Mouse (Mus musculus) spleen, postnatal 0 days (tissue): ENCODE data around the gene Tut1. TPM values are rescaled to one million over a fixed set of nuclear protein-coding genes. Genes with fewer than 3 reads are reported as not detected.

Experiments
- polyA plus RNA-seq: library from polyadenylated mRNA; unstranded; fragments of >200 nt; fragmentation: Nextera tagmentation; extraction: Ambion mirVana; gene quantifications from 2 replicates; pipeline ENCODE4 v1.2.1, GENCODE M21; 2015

Tut1 gene
- 15.3 and 15.8 TPM in 2 replicates for polyA plus RNA-seq

DNA sequence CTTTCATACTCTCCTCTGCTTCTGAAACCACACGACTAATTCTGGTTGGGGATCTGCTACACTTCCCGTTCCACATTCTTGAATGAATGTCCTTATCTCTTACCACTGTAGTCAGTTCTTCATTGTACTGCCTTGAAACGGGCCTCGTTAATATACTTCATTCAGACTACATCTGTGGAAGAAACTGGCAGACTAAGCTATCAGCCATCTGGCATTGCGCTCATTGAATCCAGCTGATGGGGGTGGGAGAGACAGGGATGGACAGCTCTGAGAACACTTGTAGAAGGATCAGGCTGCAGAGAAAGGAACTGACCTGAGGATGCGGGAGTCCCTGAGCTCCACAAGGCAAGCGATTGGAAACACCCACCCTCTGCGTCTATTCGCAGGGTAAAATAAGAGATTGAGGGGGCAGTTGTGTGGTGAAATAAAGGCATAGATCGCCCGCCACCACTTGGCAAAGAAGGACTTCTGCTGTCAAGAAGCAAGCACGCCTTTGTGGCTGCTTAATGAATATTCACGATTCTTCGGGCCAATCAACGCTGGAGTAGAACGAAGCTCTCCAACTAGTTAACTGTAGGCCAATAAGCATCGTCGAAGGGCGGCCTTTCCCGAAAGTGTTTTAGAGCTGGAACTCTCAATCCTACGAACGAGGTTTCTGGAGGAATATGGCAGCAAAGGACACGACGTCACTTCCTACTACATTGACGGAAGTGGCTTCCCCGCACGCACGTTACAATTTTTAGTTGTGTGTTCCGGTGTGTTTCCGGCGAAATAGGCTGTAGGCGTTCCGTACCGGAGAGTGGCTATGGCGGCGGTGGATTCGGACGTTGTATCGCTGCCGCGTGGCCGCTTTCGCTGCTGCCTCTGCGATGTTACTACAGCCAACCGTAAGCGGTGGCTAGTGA is at the start of gene Tut1:
Tut1 (plus strand) TSS at position 713 of the 905 bp plus-strand sequence.

DNA sequence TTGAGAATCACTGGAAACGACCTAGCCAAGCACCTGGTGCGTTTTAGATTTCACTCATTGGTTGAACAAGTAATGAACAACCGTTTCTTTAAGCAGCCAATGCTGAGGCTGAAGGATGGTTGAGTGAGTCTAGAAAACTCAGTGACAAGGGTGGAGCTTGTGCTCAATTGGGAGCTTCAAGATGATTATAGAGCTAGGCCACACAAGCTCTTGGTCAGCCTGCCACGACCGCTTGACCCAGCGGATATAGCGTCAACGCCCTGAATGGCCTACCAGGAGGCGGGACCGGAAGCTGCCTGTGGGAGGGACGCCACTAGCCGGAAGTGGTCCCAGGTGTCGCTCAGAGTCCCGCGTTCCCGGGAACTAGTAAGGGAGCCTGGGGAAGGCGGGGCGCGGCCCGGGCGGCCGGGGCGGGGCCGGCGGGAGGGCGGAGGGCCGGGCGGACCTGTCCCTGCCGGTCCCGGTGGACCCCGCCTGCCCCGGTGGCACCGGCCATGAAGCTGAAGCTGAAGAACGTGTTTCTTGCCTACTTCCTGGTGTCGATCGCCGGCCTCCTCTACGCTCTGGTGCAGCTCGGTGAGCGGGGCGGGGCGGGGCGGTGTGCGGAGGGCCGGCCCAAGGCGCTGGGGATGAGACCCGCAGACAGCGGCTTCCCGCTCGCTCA is 33.4 kb upstream of the Tut1 start, which contains the start of gene B3gat3:
B3gat3 (plus strand) TSS at position 302 of the 664 bp plus-strand sequence.

DNA sequence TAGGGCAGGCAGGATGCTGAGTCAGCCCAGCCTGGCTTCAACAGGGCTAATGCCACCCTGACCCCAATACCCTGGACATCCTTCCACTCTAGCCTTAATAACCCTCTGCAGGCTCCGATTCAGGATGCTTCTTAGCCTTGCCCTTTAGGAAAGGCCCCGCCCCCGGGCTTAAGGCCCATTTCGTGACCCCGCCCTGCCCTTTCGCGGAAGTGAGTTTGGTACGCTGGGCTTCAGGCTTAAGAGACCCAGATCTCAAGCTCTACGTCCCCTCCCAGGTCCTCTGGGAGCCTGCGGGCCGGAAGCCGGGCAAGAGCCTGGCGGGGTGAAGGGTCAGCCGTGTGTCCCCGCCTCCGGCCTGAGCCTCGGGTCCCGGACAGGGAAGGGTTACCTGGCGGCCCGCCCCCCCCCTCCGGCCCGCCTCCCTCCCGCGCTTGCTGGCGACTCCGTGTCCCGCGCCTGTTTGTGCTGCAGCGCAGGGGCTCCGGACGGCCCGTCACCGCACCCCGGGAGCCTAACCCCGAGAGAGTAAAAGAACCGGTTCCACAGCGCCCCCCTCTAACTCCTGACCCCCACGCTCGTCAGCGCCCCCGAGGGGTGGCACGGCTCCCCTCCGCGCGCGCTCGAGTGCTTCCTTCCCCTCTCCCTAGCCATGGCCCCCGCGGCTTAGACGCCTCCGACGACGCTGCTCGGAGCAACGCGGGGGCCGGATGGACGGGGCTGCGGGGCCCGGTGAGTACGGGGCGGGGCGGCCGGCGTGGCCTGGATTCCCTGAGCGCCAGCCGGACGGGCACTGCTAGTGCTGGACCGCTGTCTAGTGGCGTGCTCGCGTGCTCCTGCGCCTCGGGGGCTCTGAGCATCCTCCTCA is 24.2 kb upstream of the Tut1 start, which contains the start of the genes Rom1 and Eml3:
Rom1 (minus strand) TSS at position 133 of the 865 bp plus-strand sequence.
Eml3 (plus strand) TSS at position 329 of the 865 bp plus-strand sequence.

GRCm38 (mm10) chr19:8941515-8942217 is 12.0 kb upstream of the Tut1 start, which contains the start of gene Mta2:
TSS of gene Mta2 (plus strand) at chr19:8941875.

DNA sequence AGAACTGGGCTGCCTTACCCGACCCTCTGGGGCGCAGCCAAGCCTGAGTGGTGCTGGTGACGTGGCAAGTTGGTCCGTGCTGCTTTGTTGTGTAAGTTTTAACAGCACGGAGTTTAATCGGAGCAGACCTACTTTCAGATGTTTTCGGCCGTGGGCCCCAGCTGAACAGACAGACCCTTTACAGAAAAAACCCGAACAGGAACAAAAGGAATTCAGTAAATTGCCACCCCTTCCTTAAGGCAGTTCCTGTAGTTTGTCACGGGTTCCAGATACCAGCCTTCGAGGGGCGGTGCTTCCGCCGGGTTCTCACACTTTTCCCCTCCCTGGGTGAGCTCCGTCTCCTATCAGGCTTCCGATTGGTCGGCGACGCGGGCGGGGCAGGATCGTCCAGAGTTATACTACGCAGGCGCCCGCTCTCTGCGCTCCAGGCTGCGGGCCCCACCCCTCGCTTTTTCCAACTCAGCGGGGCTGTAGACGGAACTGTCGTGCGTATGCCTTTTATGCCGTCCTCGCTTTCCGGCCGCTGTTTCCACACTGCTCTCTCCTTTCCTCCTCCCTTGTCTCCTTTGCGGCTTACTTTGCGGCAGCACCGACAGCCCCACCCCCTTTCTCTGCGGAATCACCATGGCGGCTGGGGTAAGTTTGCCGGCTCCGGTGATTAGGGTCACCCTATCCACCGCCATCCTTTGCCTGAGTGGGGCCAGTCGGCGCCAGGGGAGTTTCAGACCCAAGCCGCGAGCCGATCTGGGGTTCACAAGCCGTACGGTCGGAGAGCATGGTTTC is 13.1 kb downstream of the Tut1 start, which contains the start of gene Eef1g:
Eef1g (plus strand) TSS at position 452 of the 783 bp plus-strand sequence.

GRCm38 (mm10) chr19:8989066-8989566 is 35.5 kb downstream of the Tut1 start, which contains the start of gene Ahnak:
TSS of gene Ahnak (plus strand) at chr19:8989284.

Other genes with a start within 250 kb of the Tut1 start
- gene Slc3a2, start 230.5 kb upstream of the Tut1 start, polyA plus RNA-seq = 101 and 102 TPM in 2 replicates
- gene Wdr74, start 218.0 kb upstream of the Tut1 start, polyA plus RNA-seq = 64.9 and 68.8 TPM in 2 replicates
- gene 1700092M07Rik, start 213.1 kb upstream of the Tut1 start, polyA plus RNA-seq = 0.65 and 0.69 TPM in 2 replicates
- gene Stx5a, start 212.4 kb upstream of the Tut1 start, polyA plus RNA-seq = 56.9 and 66.5 TPM in 2 replicates
- gene Nxf1, start 196.8 kb upstream of the Tut1 start, polyA plus RNA-seq = 95.6 and 109 TPM in 2 replicates
- gene Tmem223, start 182.9 kb upstream of the Tut1 start, polyA plus RNA-seq = 79.4 and 82.5 TPM in 2 replicates
- gene Tmem179b, start 179.4 kb upstream of the Tut1 start, polyA plus RNA-seq = 134 and 140 TPM in 2 replicates
- gene Taf6l, start 167.4 kb upstream of the Tut1 start, polyA plus RNA-seq = 13.4 and 15.6 TPM in 2 replicates
- gene Polr2g, start 155.3 kb upstream of the Tut1 start, polyA plus RNA-seq = 103 and 108 TPM in 2 replicates
- gene Zbtb3, start 151.3 kb upstream of the Tut1 start, polyA plus RNA-seq = 1.5 and 1.9 TPM in 2 replicates
- gene Ttc9c, start 134.5 kb upstream of the Tut1 start, polyA plus RNA-seq = 29.3 and 32.7 TPM in 2 replicates
- gene Hnrnpul2, start 133.8 kb upstream of the Tut1 start, polyA plus RNA-seq = 5.6 and 5.7 TPM in 2 replicates
- not detected in 2 replicates for gene AC129217.1, start 124.1 kb upstream of the Tut1 start, polyA plus RNA-seq
- 40.2 and 40.8 TPM in 2 replicates for gene Bscl2, start 116.4 kb upstream of the Tut1 start, polyA plus RNA-seq
- gene Gng3, start 114.7 kb upstream of the Tut1 start, polyA plus RNA-seq = 0.48 and 0.53 TPM in 2 replicates
- gene Lrrn4cl, start 103.1 kb upstream of the Tut1 start, polyA plus RNA-seq = 1.2 and 1.7 TPM in 2 replicates
- 128 and 131 TPM in 2 replicates for gene Ubxn1, start 82.4 kb upstream of the Tut1 start, polyA plus RNA-seq
- 55.1 and 57.2 TPM in 2 replicates for gene Uqcc3, start 72.9 kb upstream of the Tut1 start, polyA plus RNA-seq
- 44.3 and 52.1 TPM in 2 replicates for gene Lbhd1, start 70.1 kb upstream of the Tut1 start, polyA plus RNA-seq
- not detected in 2 replicates for gene Gm49403, start 69.9 kb upstream of the Tut1 start, polyA plus RNA-seq
- 54.0 and 56.8 TPM in 2 replicates for gene 1810009A15Rik, start 65.0 kb upstream of the Tut1 start, polyA plus RNA-seq
- not detected in 2 replicates for gene Gm49416, start 64.9 kb upstream of the Tut1 start, polyA plus RNA-seq
- 22.6 and 23.2 TPM in 2 replicates for gene Ints5, start 60.8 kb upstream of the Tut1 start, polyA plus RNA-seq
- gene Ganab, start 55.8 kb upstream of the Tut1 start, polyA plus RNA-seq = 28.2 and 35.2 TPM in 2 replicates
- 23.7 and 26.2 TPM in 2 replicates for gene B3gat3, start 33.5 kb upstream of the Tut1 start, polyA plus RNA-seq
- gene Rom1, start 24.5 kb upstream of the Tut1 start, polyA plus RNA-seq = 2.9 and 3.7 TPM in 2 replicates
- gene Eml3, start 24.3 kb upstream of the Tut1 start, polyA plus RNA-seq = 19.5 and 23.4 TPM in 2 replicates
- gene Mta2, start 12.0 kb upstream of the Tut1 start, polyA plus RNA-seq = 105 and 110 TPM in 2 replicates
- gene Eef1g, start 13.2 kb downstream of the Tut1 start, polyA plus RNA-seq = 261 and 275 TPM in 2 replicates
- gene Ahnak, start 35.4 kb downstream of the Tut1 start, polyA plus RNA-seq = 11.6 and 16.8 TPM in 2 replicates
- gene Scgb1a1, start 134.1 kb downstream of the Tut1 start, polyA plus RNA-seq = 0.30 and 1.2 TPM in 2 replicates
- gene Asrgl1, start 181.8 kb downstream of the Tut1 start, polyA plus RNA-seq = 16.3 and 19.8 TPM in 2 replicates